Mouse (Mus musculus) heart, adult 10 weeks (tissue): ENCODE data around the gene BC028528. TPM values are rescaled to one million over a fixed set of nuclear protein-coding genes. Genes with fewer than 3 reads are reported as not detected.

ENCODE experiments used
- polyA plus RNA-seq: library from polyadenylated mRNA; stranded (reverse); fragments of 350-450 nt; fragmentation: Illumina TruSeq; extraction: RNeasy Lipid Tissue Mini Kit (QIAGEN cat#74804); gene quantifications from one replicate; pipeline ENCODE4 v1.2.3, GENCODE M21; 2014; ENCODE audit warnings: low read depth, low replicate concordance

BC028528 gene
- polyA plus RNA-seq = 17.9 TPM

DNA sequence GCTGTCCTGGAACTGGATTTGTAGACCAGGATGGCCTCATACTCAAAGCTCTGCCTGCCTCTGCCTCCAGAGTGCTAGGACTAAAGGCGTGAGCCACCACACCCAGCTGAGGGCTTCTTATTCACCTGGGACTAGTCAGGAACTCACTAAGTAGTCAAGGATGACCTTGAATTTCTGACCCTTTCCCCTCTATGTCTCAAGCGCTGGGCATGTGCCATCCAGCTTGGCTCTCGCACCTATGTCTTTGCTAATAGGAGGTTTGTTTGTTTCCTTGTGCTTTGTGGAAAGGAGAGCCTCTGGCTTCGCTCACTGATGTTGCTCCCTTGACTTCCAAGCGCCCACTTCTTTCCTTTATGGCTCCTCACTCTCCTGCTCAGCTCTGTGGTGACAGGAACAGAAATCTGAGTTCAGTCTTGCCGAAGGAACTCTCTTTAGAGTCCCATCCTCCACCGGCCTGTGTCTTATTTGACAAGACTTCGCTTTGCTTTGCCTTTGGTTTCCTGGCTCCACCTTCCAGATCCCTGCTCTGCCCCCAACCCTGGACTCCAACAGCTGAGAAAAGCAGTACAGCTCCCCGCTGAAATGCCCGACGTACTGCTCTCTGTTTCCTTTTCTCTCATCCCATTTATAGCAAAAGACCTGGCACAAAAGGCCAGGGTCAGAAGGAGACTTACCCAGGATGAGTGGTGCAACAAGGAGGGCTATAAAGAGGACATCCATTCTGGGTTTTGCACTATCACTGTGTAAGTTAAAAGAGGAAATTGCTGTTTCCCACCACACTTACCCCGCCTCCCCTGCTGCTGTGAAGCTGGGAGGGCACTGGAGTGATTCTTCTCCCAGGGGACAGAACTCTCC, at the start of gene BC028528:
TSS of gene BC028528 (minus strand) at position 795 of the 855 bp plus-strand sequence.

DNA sequence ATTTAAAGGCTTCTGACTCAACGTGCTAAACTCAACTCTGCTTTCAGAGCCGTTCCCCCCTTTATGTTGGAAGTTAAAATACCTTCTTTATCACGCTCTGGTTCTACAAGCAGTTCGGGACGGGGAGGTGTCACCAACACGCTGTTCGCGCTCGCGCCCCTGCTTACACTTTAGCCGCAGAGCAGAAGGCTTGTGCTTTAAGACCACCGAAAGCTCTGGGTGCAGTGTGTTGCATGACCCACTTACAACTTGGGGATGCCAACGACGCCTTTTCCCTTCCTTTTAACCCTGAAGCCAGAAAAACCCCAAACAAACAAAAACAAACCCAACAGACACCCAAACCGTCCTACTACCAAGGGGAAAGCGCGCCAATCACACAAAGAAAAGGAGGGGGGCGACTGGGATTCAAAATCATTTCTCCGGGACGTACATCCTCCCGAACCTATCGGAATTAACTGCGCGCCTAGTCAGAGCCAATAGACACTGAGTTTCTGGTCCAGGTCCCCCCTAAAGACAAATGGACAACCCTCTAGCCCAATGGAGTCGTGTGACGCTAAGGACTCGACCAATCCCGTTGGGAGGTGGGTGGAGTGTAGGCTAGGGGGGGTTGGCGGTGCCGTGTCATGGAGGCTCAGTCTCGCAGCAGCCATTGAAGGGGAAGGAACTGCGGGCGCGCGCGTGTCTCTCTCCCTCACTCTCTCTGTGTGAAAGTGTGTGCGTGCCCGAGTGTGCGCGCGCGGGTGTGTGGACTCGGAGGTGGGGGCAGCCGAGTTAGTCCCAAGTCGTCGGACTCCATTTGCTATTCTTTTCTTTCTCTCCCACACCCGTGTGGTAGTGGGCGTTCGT, 37.1 kb upstream of the BC028528 start, which contains the start of gene Anp32e:
TSS of gene Anp32e (plus strand) at position 589 of the 846 bp plus-strand sequence.

DNA sequence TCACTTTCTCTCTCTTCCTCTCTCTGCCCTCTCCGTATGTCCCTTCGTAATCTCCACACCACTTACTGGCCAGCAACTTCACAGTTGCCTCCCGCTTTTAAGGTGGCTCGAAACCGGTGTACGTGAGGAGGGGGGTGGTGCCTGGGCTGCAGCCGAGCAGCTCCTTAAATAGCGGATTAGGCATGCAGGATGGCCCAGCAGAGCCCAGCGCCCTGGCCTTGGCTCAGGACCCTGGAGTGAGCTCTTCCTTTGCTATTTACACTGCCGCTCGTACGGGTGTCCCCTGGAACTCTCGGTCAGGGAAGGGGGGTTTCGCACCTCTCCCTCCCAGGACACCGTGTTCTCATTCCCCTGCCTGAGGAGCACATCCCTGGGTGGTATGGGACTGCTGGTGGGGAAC, 12.8 kb upstream of the BC028528 start, which contains the start of gene Car14:
TSS of gene Car14 (minus strand) at position 124 of the 400 bp plus-strand sequence.

DNA sequence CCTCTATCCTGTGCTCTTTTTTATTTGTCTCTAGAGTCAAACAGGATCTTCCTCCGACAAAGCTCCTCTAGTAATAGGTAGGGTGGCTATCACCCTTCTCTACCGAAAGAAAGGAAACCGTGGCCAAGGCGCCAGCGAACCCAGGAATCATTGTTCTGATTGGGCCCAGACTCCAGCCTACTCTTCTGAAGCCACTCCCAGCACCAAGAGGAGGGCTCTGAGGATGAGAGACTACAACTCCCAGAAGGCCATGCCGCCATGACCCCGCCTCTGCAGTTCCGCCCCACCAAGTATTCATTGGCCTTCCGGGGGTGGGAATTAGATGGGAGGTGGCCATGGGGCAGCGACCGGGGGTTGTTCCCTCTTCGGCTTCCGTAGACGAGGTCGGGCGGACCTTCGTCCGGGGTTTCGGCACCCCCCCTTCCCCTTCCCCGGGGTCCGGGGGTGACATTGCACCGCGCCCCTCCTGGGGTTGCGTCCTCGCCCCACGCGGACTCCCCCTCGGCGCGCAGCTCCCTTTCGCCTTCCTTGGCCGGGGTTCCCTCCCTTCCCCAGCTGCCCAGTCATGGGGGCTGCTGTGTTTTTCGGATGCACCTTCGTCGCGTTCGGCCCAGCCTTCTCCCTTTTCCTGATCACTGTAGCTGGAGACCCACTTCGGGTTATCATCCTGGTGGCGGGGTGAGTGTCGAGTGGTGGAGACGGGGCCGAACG, 2.0 kb upstream of the BC028528 start, which contains the start of gene Aph1a:
TSS of gene Aph1a (plus strand) at position 364 of the 711 bp plus-strand sequence.

DNA sequence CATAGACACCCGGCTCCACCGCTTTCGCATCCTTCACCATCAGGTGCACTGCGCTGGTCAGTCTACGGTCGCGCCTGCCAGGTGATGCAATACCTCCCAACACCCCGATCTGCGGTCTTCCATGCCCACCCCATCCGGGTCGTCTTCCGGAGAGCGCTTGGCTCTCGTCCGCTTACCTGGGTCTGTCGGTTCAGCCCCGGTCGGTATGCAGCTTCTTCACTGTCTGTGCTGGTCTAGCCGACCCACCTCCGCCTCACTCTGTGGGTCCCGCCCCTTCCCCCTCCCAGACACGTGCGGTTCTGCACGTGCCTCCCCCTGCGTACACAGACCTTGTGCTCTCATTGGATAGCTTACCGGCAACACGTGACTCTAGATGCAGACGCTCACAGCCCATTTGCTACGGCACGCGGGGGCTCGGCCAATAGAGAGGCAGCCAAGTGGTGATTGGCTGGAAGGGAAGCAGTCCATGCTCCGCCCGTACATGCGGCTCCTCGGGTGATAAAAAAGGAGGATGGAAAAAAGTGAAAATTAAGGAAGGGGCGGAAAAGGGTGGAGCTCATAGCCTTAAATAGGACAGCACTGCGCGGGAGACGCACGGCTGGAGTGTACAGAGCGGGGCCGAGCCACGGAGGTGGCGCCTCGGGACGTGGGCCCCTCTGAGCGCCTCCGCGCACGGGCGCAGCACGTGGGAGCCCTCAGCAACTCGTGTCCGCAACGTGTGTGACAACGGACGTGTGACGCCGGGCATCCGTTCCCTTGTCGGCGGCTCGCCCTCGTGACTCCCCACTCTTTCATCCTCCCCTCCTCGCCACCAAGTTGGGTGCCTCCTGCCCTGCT, 9.6 kb downstream of the BC028528 start, which contains the start of gene Ciart:
TSS of gene Ciart (minus strand) at position 273 of the 837 bp plus-strand sequence.

DNA sequence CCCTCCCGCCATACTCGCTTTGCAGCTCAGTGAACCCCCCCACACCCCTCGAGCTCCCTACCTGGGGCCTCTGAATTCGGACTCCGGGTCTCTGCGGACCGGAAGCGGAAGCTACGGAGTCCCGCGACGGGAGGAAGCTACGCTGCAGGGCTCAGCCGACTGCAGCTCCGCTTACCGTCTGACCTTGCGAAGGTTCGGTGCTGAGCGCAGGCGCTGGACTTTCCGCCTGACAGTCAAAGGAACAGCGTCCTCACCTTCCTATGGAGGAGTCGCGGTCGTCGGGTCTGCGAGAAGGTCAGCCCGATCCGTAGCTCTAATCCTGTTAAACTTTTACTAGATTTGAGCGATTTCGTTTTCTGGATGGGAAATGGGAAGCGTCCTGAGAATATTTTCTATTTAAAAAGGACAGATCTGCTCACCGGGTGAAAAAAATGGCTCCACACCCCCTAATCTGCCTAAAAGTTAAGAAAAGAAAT, 20.4 kb downstream of the BC028528 start, which contains the start of gene Mrps21:
TSS of gene Mrps21 (minus strand) at position 128 of the 476 bp plus-strand sequence.

DNA sequence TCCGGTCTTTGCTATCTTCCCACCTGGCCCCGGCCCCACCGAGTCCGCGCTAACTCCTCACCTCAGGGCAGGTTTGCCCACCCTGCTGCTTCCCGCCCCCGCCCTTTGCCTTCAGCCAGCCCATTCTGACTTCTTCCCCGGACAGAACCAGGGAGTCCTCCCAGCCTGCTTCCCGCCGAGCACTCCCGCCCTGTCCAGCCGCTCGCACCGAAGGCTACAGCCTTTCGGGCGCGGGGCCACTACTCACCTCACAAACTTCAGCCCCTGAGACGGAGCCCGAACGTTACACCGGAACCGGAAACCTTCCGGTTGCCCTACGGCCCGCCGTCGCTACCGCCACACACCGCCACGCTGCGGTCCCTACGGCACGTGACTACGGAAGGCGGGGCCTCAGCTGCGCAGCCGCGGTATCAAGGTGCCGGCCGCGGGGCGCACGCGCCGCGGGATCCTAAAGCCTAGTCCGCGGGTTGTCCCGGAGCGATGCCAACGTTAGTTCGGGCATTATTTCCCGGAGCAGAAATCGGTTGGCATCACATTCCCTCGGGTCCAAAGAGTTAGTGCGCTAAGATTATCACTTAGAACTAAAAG, 36.2 kb downstream of the BC028528 start, which contains the start of gene Prpf3:
TSS of gene Prpf3 (minus strand) at position 384 of the 588 bp plus-strand sequence.

Other genes starting within 250 kb of the BC028528 start
- gene Mcl1, start 233.2 kb downstream of the BC028528 start, polyA plus RNA-seq = 125 TPM
- 41.3 TPM for gene Adamtsl4, start 204.1 kb downstream of the BC028528 start, polyA plus RNA-seq
- gene Ecm1, start 152.4 kb downstream of the BC028528 start, polyA plus RNA-seq = 54.6 TPM
- gene Tars2, start 131.8 kb downstream of the BC028528 start, polyA plus RNA-seq = 42.7 TPM
- gene Rprd2, start 73.1 kb downstream of the BC028528 start, polyA plus RNA-seq = 17.4 TPM
- gene Prpf3, start 36.1 kb downstream of the BC028528 start, polyA plus RNA-seq = 20.2 TPM
- gene Mrps21, start 20.5 kb downstream of the BC028528 start, polyA plus RNA-seq = 443 TPM
- gene Ciart, start 9.8 kb downstream of the BC028528 start, polyA plus RNA-seq = 3.8 TPM
- 82.4 TPM for gene Aph1a, start 2.0 kb upstream of the BC028528 start, polyA plus RNA-seq
- gene Car14, start 12.7 kb upstream of the BC028528 start, polyA plus RNA-seq = 199 TPM
- gene Anp32e, start 37.2 kb upstream of the BC028528 start, polyA plus RNA-seq = 68.1 TPM
- 86.2 TPM for gene Plekho1, start 104.0 kb upstream of the BC028528 start, polyA plus RNA-seq
- 16.6 TPM for gene Vps45, start 166.5 kb upstream of the BC028528 start, polyA plus RNA-seq
- gene Otud7b, start 212.5 kb upstream of the BC028528 start, polyA plus RNA-seq = 26.9 TPM